Comparison of ENCODE assay signal across 13 mouse cellular contexts in the genomic region with DNA sequence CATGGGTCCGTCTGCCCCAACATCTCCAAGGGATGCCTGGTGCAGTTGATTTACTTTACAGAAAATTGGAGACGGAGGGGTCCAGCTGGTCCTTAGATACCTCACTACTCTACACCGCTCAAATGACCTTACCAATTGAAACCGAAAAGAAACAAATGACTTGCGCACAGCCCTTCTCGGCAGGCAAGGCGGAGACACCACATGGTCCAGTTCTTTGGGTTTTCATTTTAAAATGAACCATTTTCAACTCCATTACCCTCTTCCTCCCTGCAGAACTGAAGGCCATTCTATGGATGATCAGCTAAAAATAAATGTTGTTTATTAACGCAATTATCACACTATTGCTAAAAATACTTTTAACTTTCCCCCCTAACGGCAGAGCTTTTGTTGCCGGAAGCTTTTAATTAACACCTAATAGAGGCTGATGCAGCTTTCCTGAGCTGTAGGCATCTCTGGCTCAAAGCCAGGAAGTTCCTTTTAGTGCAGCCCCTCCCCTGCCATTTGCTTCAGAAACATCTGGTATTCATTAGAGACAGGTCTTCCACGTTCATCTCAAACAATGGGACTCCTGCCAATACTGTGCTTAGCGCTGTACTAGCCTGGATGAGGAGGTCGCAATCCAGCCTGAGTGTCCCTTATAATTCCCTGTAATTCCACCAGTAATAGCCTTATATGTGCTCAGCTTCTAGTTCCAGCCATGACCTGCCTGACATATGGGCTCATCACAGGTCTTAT.
DNase-seq lines count a peak whose midpoint lies in the region; ATAC-seq and TF ChIP-seq lines count a peak whose summit lies in the region.
"Had no signal": no experiment of that assay in that cellular context is flagged by ENCODE, and none has a peak within 500 bp of the region (broad histone marks: within the 10 kb centered on the region; RNA-seq: fewer than 3 reads in every experiment).

No protein-coding gene starts in this region.

- TF ChIP-seq CTCF in lung, postnatal 0 days (IDR thresholded peaks at IDR 0.05) = no peak

- TF ChIP-seq EP300 in lung, postnatal 0 days (IDR thresholded peaks at IDR 0.05) = no peak

- ATAC-seq in forebrain, embryonic 14.5 days = peak; percentile 58; the same call in 1 of the 2 replicates
- ATAC-seq in midbrain, embryonic 14.5 days (ENCODE audit: low FRiP score, low TSS enrichment) = no peak
- no peak for ATAC-seq in midbrain, embryonic 16.5 days
- peak; percentile 79 for ATAC-seq in lung, postnatal 0 days
- ATAC-seq: activated CD4-positive, CD25-positive, alpha-beta regulatory T cell, adult 4 months had no signal

- H3K4me1 ChIP-seq in forebrain, embryonic 14.5 days (ENCODE audit: control insufficient read depth, insufficient read depth, low read length) = peaks cover 16% of the 10 kb centered on the region
- peaks cover 26% of the 10 kb centered on the region for H3K4me1 ChIP-seq in forebrain, embryonic 10.5 days
- no peaks in the 10 kb centered on the region for H3K4me1 ChIP-seq in midbrain, embryonic 14.5 days (ENCODE audit: control insufficient read depth, insufficient read depth, low read length)
- H3K4me1 ChIP-seq in midbrain, embryonic 16.5 days (ENCODE audit: control insufficient read depth, insufficient read depth, low read length) = no peaks in the 10 kb centered on the region
- no peaks in the 10 kb centered on the region for H3K4me1 ChIP-seq in lung, postnatal 0 days (ENCODE audit: insufficient read depth, low read depth, low read length)

- no peak overlapping the region for H3K9ac ChIP-seq in forebrain, embryonic 14.5 days (ENCODE audit: low read length)
- no peak overlapping the region for H3K9ac ChIP-seq in midbrain, embryonic 14.5 days (replicated peaks; ENCODE audit: low read length)
- H3K9ac ChIP-seq in midbrain, embryonic 16.5 days (ENCODE audit: low read depth, low read length) = no peak overlapping the region
- H3K9ac ChIP-seq in lung, postnatal 0 days (replicated peaks; ENCODE audit: low read depth) = no peak overlapping the region

- H3K9me3 ChIP-seq in forebrain, embryonic 14.5 days (replicated peaks; ENCODE audit: control insufficient read depth, low read length) = no peaks in the 10 kb centered on the region
- H3K9me3 ChIP-seq in forebrain, embryonic 10.5 days = no peaks in the 10 kb centered on the region
- H3K9me3 ChIP-seq in midbrain, embryonic 14.5 days (ENCODE audit: control insufficient read depth, low read length) = no peaks in the 10 kb centered on the region
- no peaks in the 10 kb centered on the region for H3K9me3 ChIP-seq in midbrain, embryonic 16.5 days (replicated peaks; ENCODE audit: control insufficient read depth, low read length, poor library complexity, severe bottlenecking)
- H3K9me3 ChIP-seq in lung, postnatal 0 days (ENCODE audit: low read length) = no peaks in the 10 kb centered on the region

- H3K36me3 ChIP-seq in forebrain, embryonic 14.5 days (ENCODE audit: control insufficient read depth, insufficient read depth, low read length) = no peaks in the 10 kb centered on the region
- H3K36me3 ChIP-seq in forebrain, embryonic 10.5 days (replicated peaks) = no peaks in the 10 kb centered on the region
- H3K36me3 ChIP-seq in midbrain, embryonic 14.5 days (ENCODE audit: control insufficient read depth, insufficient read depth, low read length) = no peaks in the 10 kb centered on the region
- H3K36me3 ChIP-seq in midbrain, embryonic 16.5 days (ENCODE audit: control insufficient read depth, insufficient read depth, low read length) = no peaks in the 10 kb centered on the region
- H3K36me3 ChIP-seq in lung, postnatal 0 days (ENCODE audit: insufficient read depth, low read length) = no peaks in the 10 kb centered on the region

- peaks cover 12% of the 10 kb centered on the region; the same call in 1 of the 2 replicates for H3K27me3 ChIP-seq in forebrain, embryonic 14.5 days (replicated peaks; ENCODE audit: control insufficient read depth, insufficient read depth, low read length)
- H3K27me3 ChIP-seq in forebrain, embryonic 10.5 days (ENCODE audit: poor library complexity, severe bottlenecking) = peaks cover 28% of the 10 kb centered on the region
- H3K27me3 ChIP-seq in midbrain, embryonic 14.5 days (ENCODE audit: control insufficient read depth, insufficient read depth, low read length) = no peaks in the 10 kb centered on the region
- H3K27me3 ChIP-seq in midbrain, embryonic 16.5 days (ENCODE audit: control insufficient read depth, insufficient read depth, low read depth, low read length) = no peaks in the 10 kb centered on the region
- H3K27me3 ChIP-seq in lung, postnatal 0 days (replicated peaks; ENCODE audit: insufficient read depth, low read length) = no peaks in the 10 kb centered on the region

- WGBS in forebrain, embryonic 14.5 days = 25% methylated on average over 13 of the region's 13 CpGs
- WGBS in forebrain, embryonic 10.5 days = 63% methylated on average over 13 of the region's 13 CpGs
- WGBS in midbrain, embryonic 14.5 days = 66% methylated on average over 13 of the region's 13 CpGs
- WGBS in midbrain, embryonic 16.5 days = 56% methylated on average over 13 of the region's 13 CpGs
- 46% methylated on average over 13 of the region's 13 CpGs for WGBS in lung, postnatal 0 days

- DNase-seq in forebrain, embryonic 14.5 days (ENCODE audit: low spot score) = peak; percentile 88
- DNase-seq in forebrain, embryonic 10.5 days (ENCODE audit: extremely low spot score, low spot score) = no peak
- DNase-seq in midbrain, embryonic 14.5 days = peak; percentile 75
- DNase-seq in lung, postnatal 0 days (ENCODE audit: low spot score) = peak; percentile 69
- DNase-seq in spleen, postnatal 14 days (ENCODE audit: low spot score in 2 of 2) = no peak
- no peak for DNase-seq in spleen, adult 12 weeks (ENCODE audit: low spot score)
- DNase-seq in gastrocnemius, postnatal 25 days = no peak
- DNase-seq: cerebellum, adult 2 months; gastrocnemius, postnatal 36 days; thymus, postnatal 25 days had no signal

- H3K4me3 ChIP-seq in forebrain, embryonic 14.5 days (ENCODE audit: low read depth, low read length) = no peak overlapping the region
- no peak overlapping the region for H3K4me3 ChIP-seq in forebrain, embryonic 10.5 days
- no peak overlapping the region for H3K4me3 ChIP-seq in midbrain, embryonic 14.5 days (replicated peaks; ENCODE audit: low read depth, low read length)
- no peak overlapping the region for H3K4me3 ChIP-seq in midbrain, embryonic 16.5 days (ENCODE audit: low read depth, low read length)
- no peak overlapping the region for H3K4me3 ChIP-seq in lung, postnatal 0 days (ENCODE audit: low read depth, low read length)
- H3K4me3 ChIP-seq: layer of hippocampus, adult 2 months had no signal

- H3K4me2 ChIP-seq in forebrain, embryonic 14.5 days (ENCODE audit: low read length) = no peak overlapping the region
- H3K4me2 ChIP-seq in midbrain, embryonic 14.5 days (ENCODE audit: low read length) = no peak overlapping the region
- no peak overlapping the region for H3K4me2 ChIP-seq in midbrain, embryonic 16.5 days (ENCODE audit: low read length)
- H3K4me2 ChIP-seq in lung, postnatal 0 days (replicated peaks; ENCODE audit: low read depth, low read length) = no peak overlapping the region

- no peak overlapping the region for H3K27ac ChIP-seq in forebrain, embryonic 14.5 days (ENCODE audit: low read depth, low read length)
- no peak overlapping the region; the same call in 1 of the 2 replicates for H3K27ac ChIP-seq in forebrain, embryonic 10.5 days
- H3K27ac ChIP-seq in midbrain, embryonic 14.5 days (replicated peaks; ENCODE audit: low read depth, low read length) = no peak overlapping the region
- H3K27ac ChIP-seq in midbrain, embryonic 16.5 days (ENCODE audit: low read length) = no peak overlapping the region
- H3K27ac ChIP-seq in lung, postnatal 0 days (ENCODE audit: low read length) = no peak overlapping the region
- H3K27ac ChIP-seq: layer of hippocampus, adult 2 months had no signal

Comparison
In these comparisons a context has a peak if more than half of its experiments do, and no peak if none do; other contexts are left out.
1. DNase-seq: peak in forebrain, embryonic 14.5 days (single experiment), midbrain, embryonic 14.5 days (single experiment) and lung, postnatal 0 days (single experiment); none in forebrain, embryonic 10.5 days (single experiment), spleen, postnatal 14 days (0 of 2), spleen, adult 12 weeks (single experiment) and gastrocnemius, postnatal 25 days (single experiment).
2. ATAC-seq: peak in forebrain, embryonic 14.5 days (single experiment) and lung, postnatal 0 days (single experiment); none in midbrain, embryonic 14.5 days (single experiment) and midbrain, embryonic 16.5 days (single experiment).